Mouse (Mus musculus): ENCODE results near the gene Actb.

The Actb gene

GRCm38 (mm10) chr5:142877337-142878280 lies 28.9 kb downstream of the Actb start:
- DNase-seq (ENCODE audit: low spot score): peak; percentile 93

GRCm38 (mm10) chr5:142876896-142877295 lies 29.7 kb downstream of the Actb start:
- DNase-seq (ENCODE audit: low spot score): no peak

GRCm38 (mm10) chr5:142875513-142875905 lies 31.0 kb downstream of the Actb start:
- no peak for DNase-seq (ENCODE audit: low spot score)

- DNase-seq (ENCODE audit: low spot score): no peak
Measured at GRCm38 (mm10) chr5:142874791-142875512, 31.6 kb downstream of the Actb start.

- no peak for DNase-seq (ENCODE audit: low spot score)
Measured at GRCm38 (mm10) chr5:142873718-142874117, 32.8 kb downstream of the Actb start.

GRCm38 (mm10) chr5:142871765-142872164 lies 34.8 kb downstream of the Actb start:
- DNase-seq (ENCODE audit: low spot score): no peak

- no peak for DNase-seq (ENCODE audit: low spot score)
Measured at GRCm38 (mm10) chr5:142869463-142869862, 37.1 kb downstream of the Actb start.

- DNase-seq (ENCODE audit: low spot score): no peak
Measured at GRCm38 (mm10) chr5:142857763-142858229, 48.8 kb downstream of the Actb start.

GRCm38 (mm10) chr5:142856408-142856807 lies 50.1 kb downstream of the Actb start:
- no peak for DNase-seq (ENCODE audit: low spot score)

- DNase-seq (ENCODE audit: low spot score): no peak
Measured at GRCm38 (mm10) chr5:142854877-142855276, 51.7 kb downstream of the Actb start.

- DNase-seq (ENCODE audit: low spot score): no peak
Measured at GRCm38 (mm10) chr5:142853585-142853984, 53.0 kb downstream of the Actb start.
